Mouse (Mus musculus): ENCODE measurements around the gene Alk. TPM values are rescaled to one million over a fixed set of nuclear protein-coding genes. Genes with fewer than 3 reads are reported as not detected.

The Alk gene
- polyA plus RNA-seq, 1 experiment from 2014 or later, result 2.0 TPM

GRCm38 (mm10) chr17:72157830-72158629 lies 446.4 kb downstream of the Alk start:
- Histone ChIP-seq H3K4me3 (no peak overlapping the region), H3K9ac (no peak overlapping the region), H3K4me2 (no peak overlapping the region), H3K27me3 (no peaks in the 10 kb centered on the region), H3K4me1 (no peaks in the 10 kb centered on the region), H3K36me3 (ENCODE audit: poor library complexity, severe bottlenecking) (no peaks in the 10 kb centered on the region), H3K27ac (no peak overlapping the region), H3K9me3 (replicated peaks) (0 out of 2 replicates have a peak, but pooled peaks cover 2% of the 10 kb centered on the region)
- no peak for ATAC-seq
- 79% methylated on average over 10 of the region's 10 CpGs for WGBS

- Histone ChIP-seq H3K27ac (no peak overlapping the region), H3K4me2 (no peak overlapping the region), H3K9ac (no peak overlapping the region), H3K4me3 (no peak overlapping the region), H3K4me1 (no peaks in the 10 kb centered on the region), H3K9me3 (replicated peaks) (0 out of 2 replicates have a peak, but pooled peaks cover 2% of the 10 kb centered on the region), H3K27me3 (no peaks in the 10 kb centered on the region), H3K36me3 (ENCODE audit: poor library complexity, severe bottlenecking) (no peaks in the 10 kb centered on the region)
- WGBS, result 88% methylated on average over 3 of the region's 3 CpGs
- ATAC-seq, result no peak
These were observed 451.4 kb downstream of the Alk start for GRCm38 (mm10) chr17:72153038-72153437.

- no peaks in the 10 kb centered on the region for H3K27me3 ChIP-seq
- no peak overlapping the region for H3K4me2 ChIP-seq
- 0 out of 2 replicates have a peak, but pooled peaks cover 5% of the 10 kb centered on the region for H3K4me1 ChIP-seq
- H3K9ac ChIP-seq, result no peak overlapping the region
- no peaks in the 10 kb centered on the region for H3K36me3 ChIP-seq (ENCODE audit: poor library complexity, severe bottlenecking)
- no peaks in the 10 kb centered on the region; the same call in 1 of the 2 replicates for H3K9me3 ChIP-seq (replicated peaks)
- H3K4me3 ChIP-seq, result no peak overlapping the region
- 74% methylated on average over 7 of the region's 7 CpGs for WGBS
- H3K27ac ChIP-seq, result no peak overlapping the region
- ATAC-seq, result no peak
These were observed 459.4 kb downstream of the Alk start for GRCm38 (mm10) chr17:72144946-72145598.

- no peak for ATAC-seq
These were observed 460.0 kb downstream of the Alk start for GRCm38 (mm10) chr17:72144461-72144860.

GRCm38 (mm10) chr17:72132140-72132911 lies 472.1 kb downstream of the Alk start:
- Histone ChIP-seq H3K27me3 (no peaks in the 10 kb centered on the region), H3K4me1 (no peaks in the 10 kb centered on the region), H3K4me2 (no peak overlapping the region), H3K9me3 (replicated peaks) (no peaks in the 10 kb centered on the region), H3K4me3 (no peak overlapping the region), H3K36me3 (ENCODE audit: poor library complexity, severe bottlenecking) (no peaks in the 10 kb centered on the region), H3K27ac (no peak overlapping the region), H3K9ac (no peak overlapping the region)
- no peak for ATAC-seq
- 83% methylated on average over 8 of the region's 8 CpGs for WGBS

More at GRCm38 (mm10) chr17:72144461-72144860, 460.0 kb downstream of the Alk start:
- Histone ChIP-seq H3K36me3 (ENCODE audit: poor library complexity, severe bottlenecking) (no peaks in the 10 kb centered on the region), H3K4me2 (no peak overlapping the region), H3K9ac (no peak overlapping the region), H3K9me3 (replicated peaks) (no peaks in the 10 kb centered on the region; the same call in 1 of the 2 replicates), H3K27me3 (no peaks in the 10 kb centered on the region), H3K4me3 (no peak overlapping the region), H3K27ac (no peak overlapping the region), H3K4me1 (0 out of 2 replicates have a peak, but pooled peaks cover 5% of the 10 kb centered on the region)
- WGBS, result 77% methylated on average over 9 of the region's 9 CpGs

- Histone ChIP-seq H3K9me3 (replicated peaks) (0 out of 2 replicates have a peak, but pooled peaks cover 2% of the 10 kb centered on the region), H3K27me3 (no peaks in the 10 kb centered on the region), H3K4me2 (no peak overlapping the region), H3K27ac (no peak overlapping the region), H3K4me1 (no peaks in the 10 kb centered on the region), H3K9ac (no peak overlapping the region), H3K4me3 (no peak overlapping the region), H3K36me3 (ENCODE audit: poor library complexity, severe bottlenecking) (no peaks in the 10 kb centered on the region)
- WGBS, result 92% methylated on average over 1 of the region's 1 CpGs
- ATAC-seq, result no peak
These were observed 482.8 kb downstream of the Alk start for GRCm38 (mm10) chr17:72121660-72122059.

GRCm38 (mm10) chr17:72120278-72120677 lies 484.1 kb downstream of the Alk start:
- WGBS, result 43% methylated on average over 11 of the region's 11 CpGs
- Histone ChIP-seq H3K9me3 (replicated peaks) (0 out of 2 replicates have a peak, but pooled peaks cover 2% of the 10 kb centered on the region), H3K27ac (no peak overlapping the region), H3K4me2 (no peak overlapping the region), H3K4me1 (peaks cover 5% of the 10 kb centered on the region; the same call in 1 of the 2 replicates), H3K27me3 (no peaks in the 10 kb centered on the region), H3K4me3 (no peak overlapping the region), H3K9ac (no peak overlapping the region), H3K36me3 (ENCODE audit: poor library complexity, severe bottlenecking) (no peaks in the 10 kb centered on the region)
- ATAC-seq, result no peak

- no peaks in the 10 kb centered on the region for H3K27me3 ChIP-seq
- H3K9ac ChIP-seq, result no peak overlapping the region
- no peak overlapping the region for H3K27ac ChIP-seq
- H3K4me2 ChIP-seq, result no peak overlapping the region
- 0 out of 2 replicates have a peak, but pooled peaks cover 2% of the 10 kb centered on the region for H3K9me3 ChIP-seq (replicated peaks)
- no peaks in the 10 kb centered on the region for H3K36me3 ChIP-seq (ENCODE audit: poor library complexity, severe bottlenecking)
- no peak for ATAC-seq
- 77% methylated on average over 5 of the region's 5 CpGs for WGBS
- H3K4me1 ChIP-seq, result peaks cover 12% of the 10 kb centered on the region; the same call in 1 of the 2 replicates
- no peak overlapping the region for H3K4me3 ChIP-seq
These were observed 486.1 kb downstream of the Alk start for GRCm38 (mm10) chr17:72118376-72118775.

GRCm38 (mm10) chr17:72115271-72115944 lies 489.0 kb downstream of the Alk start:
- Histone ChIP-seq H3K9me3 (replicated peaks) (no peaks in the 10 kb centered on the region), H3K27me3 (no peaks in the 10 kb centered on the region), H3K4me3 (no peak overlapping the region), H3K27ac (0 out of 2 replicates have a peak overlapping the region, but pooled peaks have one; percentile 27), H3K9ac (0 out of 2 replicates have a peak overlapping the region, but pooled peaks have one; percentile 17), H3K36me3 (ENCODE audit: poor library complexity, severe bottlenecking) (no peaks in the 10 kb centered on the region), H3K4me2 (peak overlapping the region; percentile 24; the same call in 1 of the 2 replicates), H3K4me1 (peaks cover 28% of the 10 kb centered on the region)
- 39% methylated on average over 12 of the region's 12 CpGs for WGBS
- peak; percentile 27; the same call in 1 of the 2 replicates for ATAC-seq

- H3K36me3 ChIP-seq (ENCODE audit: poor library complexity, severe bottlenecking), result no peaks in the 10 kb centered on the region
- no peaks in the 10 kb centered on the region for H3K9me3 ChIP-seq (replicated peaks)
- no peak overlapping the region for H3K9ac ChIP-seq
- no peak overlapping the region for H3K4me3 ChIP-seq
- no peaks in the 10 kb centered on the region for H3K27me3 ChIP-seq
- peak; percentile 55 for ATAC-seq
- peak overlapping the region; percentile 48; the same call in 1 of the 2 replicates for H3K27ac ChIP-seq
- H3K4me2 ChIP-seq, result no peak overlapping the region
- H3K4me1 ChIP-seq, result peaks cover 28% of the 10 kb centered on the region
These were observed 492.4 kb downstream of the Alk start for GRCm38 (mm10) chr17:72112004-72112403.

- peak; percentile 28 for ATAC-seq
- Histone ChIP-seq H3K36me3 (ENCODE audit: poor library complexity, severe bottlenecking) (no peaks in the 10 kb centered on the region), H3K9me3 (replicated peaks) (no peaks in the 10 kb centered on the region), H3K27me3 (no peaks in the 10 kb centered on the region), H3K4me2 (no peak overlapping the region), H3K4me3 (no peak overlapping the region), H3K27ac (peak overlapping the region; percentile 48; the same call in 1 of the 2 replicates), H3K4me1 (peaks cover 28% of the 10 kb centered on the region), H3K9ac (no peak overlapping the region)
- 83% methylated on average over 4 of the region's 4 CpGs for WGBS
These were observed 492.9 kb downstream of the Alk start for GRCm38 (mm10) chr17:72111528-72111927.
